Mouse (Mus musculus): ENCODE measurements around the gene Crtc3.

- TF ChIP-seq CTCF (IDR thresholded peaks at IDR 0.05; ENCODE audit: low read depth, low read length) (no peak), POLR2A (IDR thresholded peaks at IDR 0.05; ENCODE audit: borderline replicate concordance, low read depth, low read length) (no peak)
These were observed 36.4 kb downstream of the Crtc3 start for GRCm38 (mm10) chr7:80652289-80652688.
